Mouse (Mus musculus): Measurements from ENCODE around the gene Eif4a2.

The Eif4a2 gene

GRCm38 (mm10) chr16:23106121-23106520 lies 1.1 kb upstream of the Eif4a2 start:
- no peak for DNase-seq

DNA sequence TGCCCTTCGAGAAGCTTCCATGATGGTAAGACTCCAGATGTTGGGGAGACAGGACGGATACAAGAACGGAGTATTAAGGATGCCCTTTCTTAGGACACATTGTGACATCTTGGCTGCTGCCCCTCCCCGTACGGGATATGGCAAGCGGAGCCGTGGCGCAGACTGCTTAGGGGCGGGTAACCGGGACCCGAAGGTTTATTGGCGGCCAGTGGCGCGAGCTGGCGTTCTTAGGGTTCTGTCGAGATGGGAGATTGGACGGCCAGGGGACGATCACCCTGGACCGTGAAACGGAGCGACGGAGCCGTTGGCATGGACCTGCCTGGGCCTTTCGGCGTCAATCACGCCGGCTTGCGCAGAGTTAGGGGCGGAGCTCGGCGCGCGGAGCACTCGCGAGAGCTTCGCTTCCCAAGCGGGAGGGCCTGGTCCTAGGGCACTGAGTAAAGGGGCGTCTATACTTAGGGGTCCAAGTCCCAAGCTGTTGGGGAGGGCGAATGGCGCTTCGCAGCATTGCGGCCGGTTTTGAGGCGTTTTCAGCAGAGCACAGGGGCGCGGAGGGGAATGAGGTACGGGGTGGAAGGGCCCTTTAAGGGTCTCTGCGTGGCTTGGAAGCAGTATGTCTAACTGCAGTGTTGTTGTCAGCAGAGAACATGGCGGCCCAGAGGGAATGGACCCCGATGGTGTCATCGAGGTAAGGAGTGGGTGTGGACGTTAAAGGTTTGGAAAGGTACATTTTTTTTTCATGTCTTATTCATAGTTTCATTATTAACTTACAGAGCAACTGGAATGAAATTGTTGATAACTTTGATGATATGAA lies 909 bp downstream of the Eif4a2 start:
- DNase-seq = peak; percentile 83 to 93

DNA sequence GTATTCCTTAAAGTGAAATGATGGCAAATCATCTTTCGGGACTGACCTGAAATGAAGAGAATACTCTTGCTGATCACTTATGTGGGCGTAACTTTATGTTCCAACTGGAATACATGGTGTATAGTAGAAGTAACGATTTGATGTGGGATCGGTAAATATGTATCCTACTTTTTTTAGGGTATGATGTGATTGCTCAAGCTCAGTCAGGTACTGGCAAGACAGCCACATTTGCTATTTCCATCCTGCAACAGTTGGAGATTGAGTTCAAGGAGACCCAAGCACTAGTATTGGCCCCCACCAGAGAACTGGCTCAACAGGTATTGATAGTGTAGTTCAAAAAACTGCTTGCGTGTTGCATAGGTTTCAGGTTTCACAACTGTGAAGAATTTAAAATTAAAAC lies 1.7 kb downstream of the Eif4a2 start:
- DNase-seq = no peak

- no peak for DNase-seq
Observed at GRCm38 (mm10) chr16:23109350-23110280, 2.4 kb downstream of the Eif4a2 start.

- no peak for DNase-seq
Observed at GRCm38 (mm10) chr16:23112348-23112747, 5.1 kb downstream of the Eif4a2 start.

- DNase-seq = no peak
Observed at GRCm38 (mm10) chr16:23112861-23113435, 5.7 kb downstream of the Eif4a2 start.

- no peak for DNase-seq
Observed at GRCm38 (mm10) chr16:23113903-23114302, 6.7 kb downstream of the Eif4a2 start.

- no peak for DNase-seq
Observed at GRCm38 (mm10) chr16:23114339-23115171, 7.3 kb downstream of the Eif4a2 start.

- DNase-seq = no peak
Observed at GRCm38 (mm10) chr16:23115486-23115885, 8.2 kb downstream of the Eif4a2 start.

- no peak for DNase-seq
Observed at GRCm38 (mm10) chr16:23117173-23117572, 9.9 kb downstream of the Eif4a2 start.

- no peak for DNase-seq
Observed at GRCm38 (mm10) chr16:23122446-23122845, 15.2 kb downstream of the Eif4a2 start.

DNA sequence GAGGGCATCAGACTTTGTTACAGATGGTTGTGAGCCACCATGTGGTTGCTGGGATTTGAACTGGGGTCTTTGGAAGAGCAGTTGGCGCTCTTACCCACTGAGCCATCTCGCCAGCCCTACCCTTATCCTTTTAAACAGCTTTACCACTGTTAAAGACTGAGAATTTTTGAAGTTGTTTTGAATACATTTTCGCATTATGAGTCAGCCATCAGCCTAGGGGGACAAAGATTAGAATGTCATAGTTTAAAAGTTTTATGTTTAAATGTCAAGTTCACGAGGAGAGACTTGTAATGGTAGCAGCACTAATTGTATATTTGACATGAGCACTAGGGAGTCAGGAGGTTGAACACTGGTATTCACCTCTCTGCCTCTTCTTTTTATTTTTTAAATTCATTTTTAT lies 15.9 kb downstream of the Eif4a2 start:
- DNase-seq = no peak

DNA sequence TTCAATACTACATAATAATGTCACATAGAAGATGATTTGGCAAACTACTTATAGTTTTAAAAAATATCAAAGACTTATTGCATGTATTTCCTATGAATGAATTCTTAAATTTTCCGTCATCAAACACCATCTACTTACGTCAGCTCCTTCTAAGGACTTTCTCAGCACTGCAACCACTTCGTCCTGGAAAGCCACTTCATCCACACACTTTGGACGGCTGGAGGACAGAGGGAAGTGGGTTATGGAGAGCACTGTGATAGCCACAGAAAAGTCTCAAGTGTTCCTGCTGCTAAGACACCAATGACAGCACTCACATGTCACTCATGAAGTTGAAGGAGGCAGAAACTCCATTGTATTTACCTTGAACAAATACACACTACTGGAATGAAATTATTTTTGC lies 17.2 kb downstream of the Eif4a2 start:
- no peak for DNase-seq

DNA sequence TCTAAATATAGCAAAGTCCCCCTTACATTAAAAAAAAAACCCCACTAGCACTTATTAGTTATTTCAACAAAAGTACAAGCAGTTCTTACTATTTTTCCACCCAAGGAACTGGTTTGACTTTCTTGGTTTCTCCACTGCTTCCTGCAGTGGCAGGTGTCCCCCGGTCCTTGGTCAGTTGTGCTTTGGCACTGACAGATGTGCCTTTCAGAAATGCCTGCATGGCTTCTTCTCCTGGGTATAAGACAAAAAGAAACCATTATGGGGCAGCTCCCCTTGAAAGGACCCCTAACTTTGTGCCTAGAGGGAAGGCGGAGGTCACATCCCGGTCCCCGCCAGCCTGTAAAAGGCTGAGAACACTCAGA lies 20.0 kb downstream of the Eif4a2 start:
- DNase-seq = no peak

DNA sequence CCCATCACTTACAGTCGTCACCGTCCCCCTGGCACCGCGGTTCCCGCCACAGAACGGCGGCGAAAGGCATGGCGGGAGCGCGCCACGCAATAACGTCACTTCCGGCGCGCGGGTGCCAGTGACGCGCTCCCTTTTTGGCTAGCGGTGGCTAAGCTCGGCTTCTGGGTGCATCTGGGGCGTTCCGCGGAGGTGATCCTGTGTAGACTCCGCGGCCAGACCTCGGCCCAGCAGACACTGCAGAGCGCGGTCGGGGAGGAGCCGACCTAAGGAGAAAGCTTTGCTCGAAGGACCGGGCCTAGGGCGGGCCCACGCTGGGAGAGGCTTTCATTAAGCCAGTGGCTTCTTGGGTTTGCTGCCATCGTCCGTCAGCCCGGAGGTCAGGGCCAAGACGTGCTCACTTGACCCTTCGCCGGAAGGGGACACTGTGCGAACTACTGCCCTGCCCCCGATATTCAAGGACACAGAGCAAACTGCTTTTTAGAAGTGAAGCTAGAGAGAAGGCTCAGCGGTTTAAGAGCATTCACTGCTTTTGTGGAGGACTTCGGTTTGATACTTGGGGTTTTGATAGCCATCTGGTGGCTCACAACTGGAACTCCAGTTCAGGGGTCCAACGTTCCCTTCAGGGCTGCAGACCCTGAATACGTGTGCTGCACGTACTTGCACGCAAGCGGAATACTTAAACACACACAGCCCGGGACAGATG lies 20.6 kb downstream of the Eif4a2 start, which contains the start of gene Rfc4:
TSS of gene Rfc4 (minus strand) at position 65 of the 703 bp plus-strand sequence.
- DNase-seq = peak; percentile 91 to 93

- DNase-seq = no peak
Observed at GRCm38 (mm10) chr16:23130303-23130702, 23.1 kb downstream of the Eif4a2 start.

DNA sequence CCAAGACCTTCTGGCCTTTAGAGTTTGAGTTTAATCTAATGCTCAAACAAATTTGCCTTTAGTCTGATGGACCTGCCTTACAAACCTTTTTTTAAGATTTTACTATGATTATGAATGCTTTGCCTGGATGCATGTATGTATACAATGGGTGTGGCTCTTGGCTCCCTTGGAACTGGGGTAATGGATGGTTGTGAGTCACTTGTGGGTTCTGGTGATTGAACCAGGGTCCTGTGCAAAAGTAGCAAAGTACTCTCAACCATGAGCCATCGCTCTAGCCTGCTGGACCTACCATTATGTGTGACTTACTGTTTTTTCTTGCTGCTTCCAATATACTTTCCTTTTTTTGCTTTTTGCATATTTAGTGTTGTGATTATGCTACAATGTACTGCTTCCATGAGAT lies 25.1 kb downstream of the Eif4a2 start:
- no peak for DNase-seq

DNA sequence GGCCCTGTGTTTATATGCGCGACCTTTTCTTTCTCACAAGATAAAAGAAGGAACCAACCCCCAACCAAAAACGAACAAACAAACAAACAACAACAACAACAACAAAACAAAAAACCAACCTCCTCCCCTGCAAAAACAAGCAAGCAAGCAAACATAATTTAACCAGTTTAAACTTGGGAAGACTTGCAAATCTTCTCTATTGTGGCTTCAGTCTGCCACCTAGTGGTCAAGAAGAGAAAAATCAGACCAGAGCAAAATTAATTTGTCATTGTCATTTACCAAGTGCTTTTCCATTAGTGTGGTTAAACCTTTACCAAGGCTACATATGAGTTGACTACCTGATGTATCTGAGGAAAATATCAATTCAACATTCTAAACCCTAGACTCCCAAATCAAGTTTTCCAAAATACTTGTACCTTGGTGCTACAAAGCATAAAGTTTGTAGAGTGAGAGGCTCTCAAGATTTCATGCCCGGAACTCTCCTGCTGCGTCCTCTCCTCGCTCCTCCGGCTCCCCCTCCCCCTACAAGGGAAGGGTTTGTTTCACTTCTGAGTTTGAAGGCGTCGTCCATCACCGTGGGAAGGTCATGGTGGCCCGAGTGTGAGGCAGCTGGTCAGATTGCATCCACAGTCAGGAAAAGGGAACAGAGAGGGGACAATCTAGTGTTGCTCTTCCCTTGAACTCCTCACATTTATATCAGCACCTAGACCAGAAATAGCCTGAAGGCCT lies 28.3 kb downstream of the Eif4a2 start:
- DNase-seq = no peak

DNA sequence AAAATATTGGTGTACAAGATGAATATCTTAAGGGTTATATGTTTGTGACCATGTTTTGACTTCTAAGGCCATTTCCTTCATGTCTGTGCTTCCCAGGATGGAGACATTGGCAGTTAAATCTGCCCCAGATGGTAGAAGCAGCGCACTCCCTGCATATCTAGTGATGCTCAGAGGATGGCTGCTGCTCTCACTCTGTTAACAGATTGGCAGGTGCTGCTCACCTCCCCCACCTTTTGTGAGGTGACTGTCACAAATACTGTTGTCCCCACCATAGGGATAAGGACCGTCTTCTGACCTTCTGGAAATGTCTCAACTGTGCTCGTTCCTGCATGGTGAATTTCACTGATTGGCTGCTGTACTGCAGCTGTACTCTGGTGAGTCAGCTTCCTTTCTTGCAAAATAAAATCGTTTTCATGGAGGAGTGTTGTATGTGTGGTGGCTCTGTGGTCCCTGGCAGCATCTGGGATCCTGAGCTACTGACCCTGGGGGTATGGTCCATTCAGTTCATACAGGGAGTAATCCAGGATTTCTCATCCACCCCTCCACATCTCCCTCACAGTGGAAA lies 29.2 kb downstream of the Eif4a2 start:
- no peak for DNase-seq

DNA sequence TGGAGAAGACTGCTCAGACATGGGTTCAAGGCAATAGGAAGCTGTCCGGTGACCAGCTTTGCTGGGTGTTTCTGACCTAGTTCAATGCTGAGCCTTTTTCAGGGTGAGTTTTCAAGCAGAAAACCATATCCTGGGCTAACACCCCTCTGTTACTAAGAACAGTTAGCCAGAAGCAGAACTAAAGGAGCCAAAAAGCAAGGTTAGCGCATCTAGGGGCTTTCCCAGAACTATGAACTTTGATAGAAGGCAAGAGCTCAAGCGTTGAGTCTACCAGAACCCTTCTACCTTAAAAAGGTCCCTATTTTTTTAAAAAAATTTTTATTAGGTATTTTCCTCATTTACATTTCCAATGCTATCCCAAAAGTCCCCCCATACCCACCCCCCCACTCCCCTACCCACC lies 33.7 kb downstream of the Eif4a2 start:
- no peak for DNase-seq

GRCm38 (mm10) chr16:23144326-23144725 lies 37.1 kb downstream of the Eif4a2 start:
- no peak for DNase-seq

Data from kidney, postnatal 25 days (tissue).